Mouse (Mus musculus) midbrain, postnatal 0 days (tissue): ENCODE measurements at regions not wholly inside any gene's neighbourhood (a gene's known extent, or its start where the extent isn't known, plus 50 kb on each side); places are given as distances from the start of the nearest gene placed in this dataset.

ENCODE experiments used
- ATAC-seq: fragments of 200-750 bp; cut with Nextera tagmentation; 2 replicates; pipeline ENCODE4 v1.8.0; 2017; ENCODE audit warnings: moderate number of reproducible peaks, mild to moderate bottlenecking, moderate TSS enrichment, moderate library complexity; ENCODE audit not compliant: low FRiP score
- DNase-seq: peaks from one replicate; pipeline ENCODE4 v3.0.0-alpha.2; 2015; ENCODE audit warnings: low spot score
- H3K27ac ChIP-seq: fragments of 300-500 bp; sonication (generic); 2 replicates; pipeline ENCODE4 v1.5.1; 2014; ENCODE audit warnings: low read depth, mild to moderate bottlenecking, low read length, mixed read lengths
- H3K27me3 ChIP-seq: fragments of 300-500 bp; sonication (generic); 2 replicates; pipeline ENCODE4 v1.6.1; 2014; ENCODE audit warnings: low read length, control low read depth, mixed read lengths; ENCODE audit not compliant: insufficient read depth
- H3K36me3 ChIP-seq: fragments of 300-500 bp; sonication (generic); 2 replicates; pipeline ENCODE4 v1.6.1; 2014; ENCODE audit warnings: low read length, control low read depth, mixed read lengths; ENCODE audit not compliant: insufficient read depth
- H3K4me1 ChIP-seq: fragments of 300-500 bp; sonication (generic); 2 replicates; pipeline ENCODE4 v1.6.1; 2014; ENCODE audit warnings: mild to moderate bottlenecking, control low read depth, antibody characterized with exemption, low read length, mixed read lengths; ENCODE audit not compliant: insufficient read depth
- H3K4me2 ChIP-seq: fragments of 300-500 bp; sonication (generic); 2 replicates; pipeline ENCODE4 v1.6.1; 2014; ENCODE audit warnings: low read depth, mild to moderate bottlenecking, low read length, mixed read lengths; ENCODE audit not compliant: poor library complexity, severe bottlenecking
- H3K4me3 ChIP-seq: fragments of 300-500 bp; sonication (generic); 2 replicates; pipeline ENCODE4 v1.5.1; 2014; ENCODE audit warnings: low read depth, mild to moderate bottlenecking, low read length, moderate library complexity
- H3K9ac ChIP-seq: fragments of 300-500 bp; sonication (generic); replicated peaks from 2 replicates; pipeline ENCODE4 v1.6.1; 2014; ENCODE audit warnings: mild to moderate bottlenecking, low read length, moderate library complexity, mixed read lengths; ENCODE audit not compliant: poor library complexity, severe bottlenecking
- H3K9me3 ChIP-seq: fragments of 300-500 bp; sonication (generic); 2 replicates; pipeline ENCODE4 v1.6.1; 2016; ENCODE audit warnings: low read length, control low read depth
- CTCF ChIP-seq: IDR thresholded peaks from 2 replicates; pipeline ENCODE4 v1.5.1; 2016; ENCODE audit warnings: antibody characterized with exemption, mild to moderate bottlenecking
- WGBS: fragments of 180-500 bp; shearing (Covaris S2); extraction: QIAGEN DNeasy Blood & Tissue Kit; methylation state at CpG from one replicate; pipeline ENCODE4 v1.1.7; 2014; 5-methylcytosine and 5-hydroxymethylcytosine counted together

GRCm38 (mm10) chr14:73913756-73914448 is 252.9 kb downstream of the Gm21750 start:
- Histone ChIP-seq H3K27me3 (no peaks in the 10 kb centered on the region), H3K4me2 (no peak overlapping the region), H3K36me3 (no peaks in the 10 kb centered on the region), H3K4me3 (no peak overlapping the region), H3K9me3 (no peaks in the 10 kb centered on the region), H3K4me1 (no peaks in the 10 kb centered on the region), H3K27ac (no peak overlapping the region), H3K9ac (no peak overlapping the region)
- WGBS = 63% methylated on average over 5 of the region's 5 CpGs
- no peak for TF ChIP-seq CTCF
- ATAC-seq = no peak
- no peak for DNase-seq

- Histone ChIP-seq H3K4me2 (no peak overlapping the region), H3K9ac (no peak overlapping the region), H3K36me3 (no peaks in the 10 kb centered on the region), H3K27me3 (no peaks in the 10 kb centered on the region), H3K27ac (no peak overlapping the region), H3K9me3 (no peaks in the 10 kb centered on the region), H3K4me1 (no peaks in the 10 kb centered on the region), H3K4me3 (no peak overlapping the region)
- ATAC-seq = no peak
- DNase-seq = no peak
- TF ChIP-seq CTCF = no peak
Observed at GRCm38 (mm10) chr14:73915990-73916389, 255.0 kb downstream of the Gm21750 start.

- Histone ChIP-seq H3K36me3 (no peaks in the 10 kb centered on the region), H3K4me2 (no peak overlapping the region), H3K9ac (no peak overlapping the region), H3K27ac (no peak overlapping the region), H3K4me3 (no peak overlapping the region), H3K27me3 (no peaks in the 10 kb centered on the region), H3K4me1 (no peaks in the 10 kb centered on the region), H3K9me3 (no peaks in the 10 kb centered on the region)
- ATAC-seq (no peak), DNase-seq (no peak)
- TF ChIP-seq CTCF = no peak
- WGBS = 86% methylated on average over 2 of the region's 2 CpGs
Observed at GRCm38 (mm10) chr14:73931095-73931494, 270.1 kb downstream of the Gm21750 start.

GRCm38 (mm10) chr14:73947316-73947715 is 286.3 kb downstream of the Gm21750 start:
- Histone ChIP-seq H3K27ac (no peak overlapping the region), H3K27me3 (no peaks in the 10 kb centered on the region), H3K4me3 (no peak overlapping the region), H3K4me2 (no peak overlapping the region), H3K36me3 (no peaks in the 10 kb centered on the region), H3K4me1 (no peaks in the 10 kb centered on the region), H3K9ac (no peak overlapping the region), H3K9me3 (no peaks in the 10 kb centered on the region)
- no peak for DNase-seq
- 77% methylated on average over 2 of the region's 2 CpGs for WGBS
- no peak for ATAC-seq
- no peak for TF ChIP-seq CTCF

- Histone ChIP-seq H3K9ac (no peak overlapping the region), H3K27me3 (no peaks in the 10 kb centered on the region), H3K4me1 (no peaks in the 10 kb centered on the region), H3K4me3 (no peak overlapping the region), H3K36me3 (no peaks in the 10 kb centered on the region), H3K27ac (no peak overlapping the region), H3K4me2 (no peak overlapping the region), H3K9me3 (no peaks in the 10 kb centered on the region)
- ATAC-seq (no peak), DNase-seq (peak; percentile 39)
- TF ChIP-seq CTCF = no peak
- WGBS = 77% methylated on average over 4 of the region's 4 CpGs
Observed at GRCm38 (mm10) chr14:73952511-73952910, 291.5 kb downstream of the Gm21750 start.

GRCm38 (mm10) chr14:73978694-73979093 is 317.7 kb downstream of the Gm21750 start:
- Histone ChIP-seq H3K27ac (no peak overlapping the region), H3K4me2 (no peak overlapping the region), H3K4me1 (no peaks in the 10 kb centered on the region), H3K4me3 (no peak overlapping the region), H3K9ac (no peak overlapping the region), H3K9me3 (no peaks in the 10 kb centered on the region), H3K27me3 (no peaks in the 10 kb centered on the region), H3K36me3 (no peaks in the 10 kb centered on the region)
- no peak for ATAC-seq
- DNase-seq = no peak
- WGBS = no CpG with 5 or more reads among the region's 1 CpGs
- no peak for TF ChIP-seq CTCF
